Mouse (Mus musculus): Measurements from ENCODE around the gene Syngr4. TPM values are rescaled to one million over a fixed set of nuclear protein-coding genes. Genes with fewer than 3 reads are reported as not detected.

Syngr4 gene
- polyA plus RNA-seq, 1 experiment from 2014 or later = 0.76 TPM

Other genes with a start within 250 kb of the Syngr4 start
- 1.5 and 1.6 TPM in 2 replicates for gene Fut2, start 230.3 kb downstream of the Syngr4 start, polyA plus RNA-seq (2015; fragmentation: Nextera tagmentation; extraction: Ambion mirVana)
- 0.14 TPM in 1 of 2 replicates, not detected in the other for gene Ntn5, start 212.7 kb downstream of the Syngr4 start, polyA plus RNA-seq (2015; fragmentation: Nextera tagmentation; extraction: Ambion mirVana)
- 0.13 and 0.34 TPM in 2 replicates for gene Sec1, start 202.3 kb downstream of the Syngr4 start, polyA plus RNA-seq (2015; fragmentation: Nextera tagmentation; extraction: Ambion mirVana)
- gene Car11, start 196.9 kb downstream of the Syngr4 start, polyA plus RNA-seq (2015; fragmentation: Nextera tagmentation; extraction: Ambion mirVana) = 5.1 and 6.0 TPM in 2 replicates
- gene Dbp, start 191.6 kb downstream of the Syngr4 start, polyA plus RNA-seq (2015; fragmentation: Nextera tagmentation; extraction: Ambion mirVana) = 3.0 and 4.3 TPM in 2 replicates
- gene Rpl18, start 181.3 kb downstream of the Syngr4 start, polyA plus RNA-seq (2015; fragmentation: Nextera tagmentation; extraction: Ambion mirVana) = 540 and 572 TPM in 2 replicates
- gene Sphk2, start 178.7 kb downstream of the Syngr4 start, polyA plus RNA-seq (2015; fragmentation: Nextera tagmentation; extraction: Ambion mirVana) = 13.7 and 21.0 TPM in 2 replicates
- gene Fam83e, start 175.5 kb downstream of the Syngr4 start, polyA plus RNA-seq (2015; fragmentation: Nextera tagmentation; extraction: Ambion mirVana) = 0.25 and 0.65 TPM in 2 replicates
- not detected in 2 replicates for gene Spaca4, start 170.9 kb downstream of the Syngr4 start, polyA plus RNA-seq (2015; fragmentation: Nextera tagmentation; extraction: Ambion mirVana)
- 0.53 TPM in 1 of 2 replicates, not detected in the other for gene Lmtk3, start 113.0 kb downstream of the Syngr4 start, polyA plus RNA-seq (2015; fragmentation: Nextera tagmentation; extraction: Ambion mirVana)
- 0.21 and 1.1 TPM in 2 replicates for gene Sult2b1, start 112.0 kb downstream of the Syngr4 start, polyA plus RNA-seq (2015; fragmentation: Nextera tagmentation; extraction: Ambion mirVana)
- 92.2 and 101 TPM in 2 replicates for gene Cyth2, start 82.1 kb downstream of the Syngr4 start, polyA plus RNA-seq (2015; fragmentation: Nextera tagmentation; extraction: Ambion mirVana)
- gene Kcnj14, start 71.9 kb downstream of the Syngr4 start, polyA plus RNA-seq (2015; fragmentation: Nextera tagmentation; extraction: Ambion mirVana) = 0.37 and 0.44 TPM in 2 replicates
- 29.1 and 38.8 TPM in 2 replicates for gene Grwd1, start 65.8 kb downstream of the Syngr4 start, polyA plus RNA-seq (2015; fragmentation: Nextera tagmentation; extraction: Ambion mirVana)
- 54.6 and 65.0 TPM in 2 replicates for gene Kdelr1, start 23.9 kb downstream of the Syngr4 start, polyA plus RNA-seq (2015; fragmentation: Nextera tagmentation; extraction: Ambion mirVana)
- gene Grin2d, start 18.3 kb downstream of the Syngr4 start, polyA plus RNA-seq (2015; fragmentation: Nextera tagmentation; extraction: Ambion mirVana) = 0.21 and 0.27 TPM in 2 replicates
- 6.6 and 8.0 TPM in 2 replicates for gene Tmem143, start 227 bp upstream of the Syngr4 start, polyA plus RNA-seq (2015; fragmentation: Nextera tagmentation; extraction: Ambion mirVana)
- gene Emp3, start 24.7 kb upstream of the Syngr4 start, polyA plus RNA-seq (2015; fragmentation: Nextera tagmentation; extraction: Ambion mirVana) = 71.5 and 108 TPM in 2 replicates
- 3.4 and 3.6 TPM in 2 replicates for gene Ccdc114, start 27.4 kb upstream of the Syngr4 start, polyA plus RNA-seq (2015; fragmentation: Nextera tagmentation; extraction: Ambion mirVana)
- gene Abcc6, start 133.6 kb upstream of the Syngr4 start, polyA plus RNA-seq (2015; fragmentation: Nextera tagmentation; extraction: Ambion mirVana) = 0.16 TPM in 1 of 2 replicates, not detected in the other
- gene Nomo1, start 137.0 kb upstream of the Syngr4 start, polyA plus RNA-seq (2015; fragmentation: Nextera tagmentation; extraction: Ambion mirVana) = 30.8 and 37.9 TPM in 2 replicates
- gene Kcnj11, start 204.1 kb upstream of the Syngr4 start, polyA plus RNA-seq (2015; fragmentation: Nextera tagmentation; extraction: Ambion mirVana) = 8.5 and 8.8 TPM in 2 replicates